Mouse (Mus musculus) olfactory bulb, adult 2 months (tissue): ENCODE measurements around the gene Htra3.

Source experiments
- CTCF ChIP-seq: fragments of 200-500 bp; IDR thresholded peaks from 2 replicates; pipeline ENCODE4 v1.5.1; 2012; ENCODE audit warnings: low read depth, mild to moderate bottlenecking, low read length, moderate library complexity; ENCODE audit not compliant: insufficient read depth
- POLR2A ChIP-seq: fragments of 200-500 bp; IDR thresholded peaks from 2 replicates; pipeline ENCODE4 v1.6.1; 2012; ENCODE audit warnings: mild to moderate bottlenecking, low read depth, low read length, moderate library complexity; ENCODE audit not compliant: insufficient read depth

GRCm38 (mm10) chr5:35685079-35685478 is 5.5 kb upstream of the Htra3 start:
- TF ChIP-seq CTCF (no peak), POLR2A (no peak)
